Mouse (Mus musculus) liver, embryonic 14.5 days (tissue): ENCODE measurements around the gene Clk2. TPM values are rescaled to one million over a fixed set of nuclear protein-coding genes. Genes with fewer than 3 reads are reported as not detected.

ENCODE experiments used
- ATAC-seq: fragments of 200-750 bp; cut with Nextera tagmentation; 2 replicates; pipeline ENCODE4 v1.8.0; 2017; ENCODE audit warnings: moderate number of reproducible peaks, mild to moderate bottlenecking, moderate library complexity; ENCODE audit not compliant: insufficient read depth
- DNase-seq, 3 experiments: peaks; one replicate each; pipeline ENCODE4 v3.0.0-alpha.2; 2012 to 2013; ENCODE audit warnings: low read depth in 3 of 3, low spot score in 3 of 3
- H3K27ac ChIP-seq: fragments of 300-500 bp; sonication (generic); 2 replicates; pipeline ENCODE4 v1.5.1; 2014; ENCODE audit warnings: moderate library complexity, mild to moderate bottlenecking, control low read depth, inconsistent platforms
- H3K27me3 ChIP-seq: fragments of 300-500 bp; sonication (generic); 2 replicates; pipeline ENCODE4 v1.6.1; 2014; ENCODE audit warnings: mild to moderate bottlenecking, low read length, moderate library complexity; ENCODE audit not compliant: control insufficient read depth, insufficient read depth
- H3K36me3 ChIP-seq: fragments of 300-500 bp; sonication (generic); replicated peaks from 2 replicates; pipeline ENCODE4 v1.6.1; 2014; ENCODE audit warnings: low read depth; ENCODE audit not compliant: control insufficient read depth, insufficient read depth
- H3K4me1 ChIP-seq, 2 experiments: fragments of 200-500 bp in 1 of 2; fragments of 300-500 bp in 1 of 2; sonication (generic) in 1 of 2; replicated peaks; 2 replicates each; pipeline ENCODE4 v1.6.1; 2012 to 2014; ENCODE audit warnings: antibody characterized with exemption in 1 of 2, inconsistent platforms in 1 of 2, low read length in 1 of 2; ENCODE audit not compliant: control insufficient read depth in 2 of 2, insufficient read depth in 2 of 2
- H3K4me2 ChIP-seq: fragments of 300-500 bp; sonication (generic); 2 replicates; pipeline ENCODE4 v1.6.1; 2014; ENCODE audit warnings: low read depth, mild to moderate bottlenecking, control low read depth, moderate library complexity
- H3K4me3 ChIP-seq, 2 experiments: fragments of 200-500 bp in 1 of 2; fragments of 300-500 bp in 1 of 2; sonication (generic) in 1 of 2; 2 replicates each; pipeline ENCODE4 v1.5.1; 2012 to 2014; ENCODE audit warnings: low read depth in 2 of 2, low read length in 2 of 2, mild to moderate bottlenecking in 2 of 2, control low read depth in 1 of 2, inconsistent platforms in 1 of 2, moderate library complexity in 1 of 2; ENCODE audit not compliant: insufficient read depth in 1 of 2
- H3K9ac ChIP-seq: fragments of 300-500 bp; sonication (generic); replicated peaks from 2 replicates; pipeline ENCODE4 v1.6.1; 2014; ENCODE audit warnings: mild to moderate bottlenecking, control low read depth, moderate library complexity
- H3K9me3 ChIP-seq: fragments of 300-500 bp; sonication (generic); 2 replicates; pipeline ENCODE4 v1.6.1; 2016; ENCODE audit warnings: low read length, mixed read lengths; ENCODE audit not compliant: control insufficient read depth
- CTCF ChIP-seq: IDR thresholded peaks from 2 replicates; pipeline ENCODE4 v1.5.1; 2016; ENCODE audit warnings: antibody characterized with exemption, low read depth, control low read depth
- EP300 ChIP-seq: IDR thresholded peaks from 2 replicates; pipeline ENCODE4 v1.6.1; 2016; ENCODE audit warnings: antibody characterized with exemption, low read depth
- WGBS: fragments of 180-500 bp; shearing (Covaris S2); extraction: QIAGEN DNeasy Blood & Tissue Kit; methylation state at CpG from one replicate; pipeline ENCODE4 v1.1.7; 2014; ENCODE audit not compliant: insufficient replicate concordance; 5-methylcytosine and 5-hydroxymethylcytosine counted together
- polyA plus RNA-seq, 2 experiments: library from polyadenylated mRNA; depleted of rRNA in 1 of 2; stranded (reverse) in 1 of 2; unstranded in 1 of 2; fragments of >200 nt; fragmentation: Nextera tagmentation in 1 of 2; extraction: Ambion mirVana in 1 of 2; gene quantifications; 2 replicates each; pipeline versions ENCODE4 v1.2.1 to v1.2.3; 2012 to 2014

Clk2 gene
- polyA plus RNA-seq, 2 experiments, result 6.7 to 28.8 TPM

DNA sequence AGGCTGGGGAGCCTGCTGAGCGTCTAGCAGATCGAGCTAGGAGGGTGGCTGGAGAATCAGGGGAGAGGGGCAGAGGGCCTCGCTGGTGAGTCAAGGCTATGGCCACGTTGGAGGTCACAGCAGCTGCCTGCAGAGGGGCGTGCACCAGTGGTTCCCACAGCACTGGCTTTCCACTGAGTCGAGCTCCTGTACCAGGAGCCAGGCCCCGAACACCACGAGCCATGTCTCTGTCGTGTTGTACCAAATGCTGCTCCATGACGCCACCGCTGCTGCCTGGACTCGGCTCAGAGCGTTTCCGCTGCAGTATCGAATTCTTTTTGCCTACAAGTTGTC lies 16.6 kb upstream of the Clk2 start:
- H3K4me3 ChIP-seq, result peak overlapping the region; percentile 4 to 30; a peak in 3 of 4 replicates
- peak; percentile 62; the same call in 1 of the 2 replicates for ATAC-seq
- peaks cover 21 to 25% of the 10 kb centered on the region in 2 experiments for H3K4me1 ChIP-seq
- 14% methylated on average over 15 of the region's 15 CpGs for WGBS
- H3K9ac ChIP-seq, result peak overlapping the region; percentile 56
- TF ChIP-seq CTCF (no peak), EP300 (no peak)
- peaks cover 38% of the 10 kb centered on the region for H3K36me3 ChIP-seq
- DNase-seq, result no peak
- no peaks in the 10 kb centered on the region; the same call in 1 of the 2 replicates for H3K27me3 ChIP-seq
- no peaks in the 10 kb centered on the region for H3K9me3 ChIP-seq
- peak overlapping the region; percentile 50 for H3K27ac ChIP-seq
- H3K4me2 ChIP-seq, result peak overlapping the region; percentile 73

DNA sequence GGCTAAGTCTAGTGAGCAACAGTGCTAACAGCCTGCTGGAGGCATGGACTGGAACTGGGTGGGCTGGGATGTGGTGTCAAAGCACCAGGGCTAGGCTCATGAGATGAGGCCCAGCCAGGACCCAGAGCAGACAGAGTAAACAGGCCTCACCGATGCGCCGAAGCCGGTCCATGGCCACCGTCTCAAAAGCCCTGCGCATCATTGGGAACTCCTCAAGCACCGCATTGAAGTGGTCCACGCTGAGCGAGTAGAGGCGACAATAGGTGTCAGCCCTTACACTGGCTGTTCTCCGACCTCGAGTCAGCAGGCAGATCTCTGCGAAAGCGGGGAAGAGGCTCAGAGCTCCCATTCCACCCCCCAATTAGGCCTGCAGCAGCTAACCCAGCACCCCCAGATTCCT lies 16.0 kb upstream of the Clk2 start:
- DNase-seq, result no peak
- Histone ChIP-seq H3K27me3 (no peaks in the 10 kb centered on the region; the same call in 1 of the 2 replicates), H3K9ac (no peak overlapping the region)

DNA sequence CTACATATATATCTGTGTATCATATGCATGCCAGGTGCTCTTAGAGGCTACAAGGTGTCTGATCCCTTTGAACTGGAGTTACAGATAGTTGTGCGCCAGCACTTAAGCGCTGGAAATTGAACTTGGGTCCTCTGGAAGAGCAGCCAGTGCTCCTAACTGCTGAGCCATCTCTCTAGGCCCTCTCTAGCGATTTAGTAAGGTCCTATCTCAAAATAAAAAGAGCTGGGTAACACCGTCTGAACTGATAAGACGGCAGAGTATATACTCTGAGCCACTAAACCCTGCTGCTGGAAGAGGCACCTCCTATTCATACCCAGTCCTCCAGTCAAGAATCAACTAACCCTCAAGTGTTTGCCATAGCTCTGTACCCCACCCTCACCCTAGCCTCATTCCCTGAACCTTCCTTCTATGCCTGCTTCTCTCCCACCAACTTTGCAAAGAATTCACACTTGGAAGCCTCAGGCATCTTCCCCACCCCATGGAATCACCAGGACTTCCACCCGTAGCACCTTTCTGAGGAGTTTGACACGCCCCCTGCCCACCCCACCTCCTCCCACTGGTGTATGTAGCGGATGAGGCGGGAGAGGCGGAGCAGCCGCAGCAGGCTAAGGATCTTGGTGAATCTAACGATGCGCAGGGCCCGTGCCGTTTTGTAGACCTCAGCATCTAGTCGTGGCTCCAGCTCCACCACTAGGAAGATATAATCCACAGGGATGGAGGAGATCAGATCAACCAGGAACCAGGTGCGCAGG lies 12.3 kb upstream of the Clk2 start:
- Histone ChIP-seq H3K4me2 (peak overlapping the region; percentile 23), H3K9ac (no peak overlapping the region), H3K27me3 (no peaks in the 10 kb centered on the region; the same call in none of the 2 replicates), H3K9me3 (no peaks in the 10 kb centered on the region), H3K36me3 (no peaks in the 10 kb centered on the region), H3K4me1 (peaks cover 14 to 19% of the 10 kb centered on the region in 2 experiments), H3K27ac (no peak overlapping the region), H3K4me3 (no peak overlapping the region)
- TF ChIP-seq EP300 (no peak), CTCF (no peak)
- ATAC-seq (peak; percentile 12; the same call in 1 of the 2 replicates), DNase-seq (no peak)
- 36% methylated on average over 17 of the region's 17 CpGs for WGBS

More for the DNA sequence above, 16.0 kb upstream of the Clk2 start:
- H3K27ac ChIP-seq, result no peak overlapping the region
- peak overlapping the region; percentile 73; the same call in 1 of the 2 replicates for H3K4me2 ChIP-seq
- peaks cover 32% of the 10 kb centered on the region for H3K36me3 ChIP-seq
- no peak overlapping the region for H3K4me3 ChIP-seq
- WGBS, result 70% methylated on average over 14 of the region's 14 CpGs
- no peak for TF ChIP-seq EP300
- TF ChIP-seq CTCF, result no peak
- peaks cover 21 to 25% of the 10 kb centered on the region in 2 experiments for H3K4me1 ChIP-seq
- H3K9me3 ChIP-seq, result no peaks in the 10 kb centered on the region
- no peak for ATAC-seq

DNA sequence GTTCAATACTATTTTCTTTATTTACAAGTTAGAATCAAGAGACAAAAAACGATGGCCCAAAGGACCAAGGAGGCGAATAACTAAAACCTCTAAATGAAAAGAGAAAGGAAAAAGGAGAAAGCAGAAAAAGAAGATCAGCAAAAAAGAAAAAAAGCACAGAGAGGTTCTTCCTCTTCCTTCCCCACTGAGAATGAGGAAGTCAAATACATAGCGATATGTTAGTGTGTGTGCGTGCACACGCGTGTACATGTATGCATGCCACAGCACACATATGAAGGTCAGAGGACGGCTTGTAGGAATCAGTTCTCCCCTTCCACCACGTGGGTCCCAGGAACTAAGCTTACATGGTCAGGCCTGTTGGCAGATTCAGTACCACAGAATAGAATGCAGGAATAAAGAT lies 7.6 kb upstream of the Clk2 start:
- no peak for ATAC-seq
- no peak overlapping the region for H3K27ac ChIP-seq
- TF ChIP-seq EP300 (no peak), CTCF (no peak)
- 57% methylated on average over 8 of the region's 8 CpGs for WGBS
- H3K9ac ChIP-seq, result no peak overlapping the region
- no peak for DNase-seq
- no peaks in the 10 kb centered on the region for H3K36me3 ChIP-seq
- H3K4me3 ChIP-seq, result no peak overlapping the region
- H3K27me3 ChIP-seq, result peaks cover 9% of the 10 kb centered on the region
- no peak overlapping the region for H3K4me2 ChIP-seq
- H3K4me1 ChIP-seq, result peaks cover 8 to 16% of the 10 kb centered on the region in 2 experiments
- H3K9me3 ChIP-seq, result no peaks in the 10 kb centered on the region

DNA sequence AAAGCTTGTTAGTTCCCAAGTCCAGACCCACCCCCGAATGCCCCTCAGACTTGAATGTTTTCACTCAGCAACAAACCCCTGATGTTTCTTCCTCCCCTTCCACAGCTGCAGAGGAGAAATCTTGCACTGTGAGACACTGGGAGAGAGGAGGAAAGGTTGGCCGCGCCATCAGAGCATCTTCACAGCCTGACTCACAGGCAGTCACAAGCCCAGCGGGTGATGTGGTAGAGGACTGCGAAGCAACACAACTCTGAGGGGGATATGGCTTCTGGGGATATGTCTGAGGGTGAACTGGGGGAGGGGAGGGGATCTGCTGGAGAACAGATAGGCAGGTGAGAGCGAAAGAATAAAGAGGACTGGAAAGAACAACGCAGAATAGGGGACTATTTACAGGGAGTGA lies 5.9 kb upstream of the Clk2 start:
- WGBS, result 21% methylated on average over 7 of the region's 7 CpGs
- no peak overlapping the region for H3K9ac ChIP-seq
- H3K4me1 ChIP-seq, result peaks cover 3 to 10% of the 10 kb centered on the region in 2 experiments; a peak in 3 of 4 replicates
- no peak for DNase-seq
- no peak overlapping the region for H3K27ac ChIP-seq
- H3K9me3 ChIP-seq, result no peaks in the 10 kb centered on the region
- ATAC-seq, result no peak
- TF ChIP-seq EP300, result no peak
- no peak for TF ChIP-seq CTCF
- H3K36me3 ChIP-seq, result no peaks in the 10 kb centered on the region
- H3K4me2 ChIP-seq, result no peak overlapping the region
- H3K4me3 ChIP-seq, result no peak overlapping the region
- peaks cover 9% of the 10 kb centered on the region for H3K27me3 ChIP-seq
